Comparison of ENCODE assay signal across 8 mouse cellular contexts in the genomic region with DNA sequence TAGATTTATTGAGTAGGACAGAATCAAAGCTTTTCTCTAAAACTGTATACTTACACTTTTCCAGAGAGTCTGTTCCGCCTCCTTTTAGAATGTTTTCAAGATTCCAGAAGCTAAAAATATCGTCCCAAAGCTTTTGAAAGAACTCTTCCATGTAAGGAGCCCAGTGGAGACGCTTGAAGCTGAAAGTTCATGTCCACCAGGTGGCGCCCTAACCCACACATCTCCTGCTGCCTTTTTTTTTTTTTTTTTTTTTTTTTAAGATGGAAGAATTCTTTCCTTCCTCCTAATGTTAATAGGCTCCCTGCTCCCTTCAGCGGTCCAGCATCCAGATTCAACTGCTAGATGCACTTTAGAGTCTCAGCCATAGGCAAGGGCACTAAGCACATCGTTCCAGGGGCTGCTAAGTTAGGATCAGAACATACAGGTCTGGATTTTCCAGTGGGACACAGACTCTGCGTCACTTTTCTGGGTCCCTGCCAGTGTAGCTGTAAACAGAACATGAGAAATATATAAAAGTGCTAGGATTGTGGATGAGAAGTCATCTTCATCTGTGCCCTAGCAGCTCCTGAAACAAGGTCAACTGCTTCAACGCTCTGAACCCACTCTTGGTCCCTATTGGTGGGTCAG. TPM values are rescaled to one million over a fixed set of nuclear protein-coding genes. Genes with fewer than 3 reads are reported as not detected.
DNase-seq lines count a peak whose midpoint lies in the region; ATAC-seq lines count a peak whose summit lies in the region.

No protein-coding gene starts in this region.

- H3K27ac ChIP-seq in hindbrain, embryonic 14.5 days = no peak overlapping the region
- H3K27ac ChIP-seq in hindbrain, embryonic 12.5 days = no peak overlapping the region
- no peak overlapping the region for H3K27ac ChIP-seq in embryonic facial prominence, embryonic 14.5 days (replicated peaks; ENCODE audit: low read depth, low read length)

- H3K9me3 ChIP-seq in hindbrain, embryonic 14.5 days (ENCODE audit: control insufficient read depth, low read length) = no peaks in the 10 kb centered on the region
- H3K9me3 ChIP-seq in hindbrain, embryonic 12.5 days (replicated peaks) = no peaks in the 10 kb centered on the region
- no peaks in the 10 kb centered on the region for H3K9me3 ChIP-seq in embryonic facial prominence, embryonic 14.5 days (ENCODE audit: control insufficient read depth, low read length)

- WGBS in hindbrain, embryonic 14.5 days = 29% methylated on average over 8 of the region's 8 CpGs
- WGBS in hindbrain, embryonic 12.5 days = 32% methylated on average over 8 of the region's 8 CpGs
- WGBS in embryonic facial prominence, embryonic 14.5 days = 26% methylated on average over 8 of the region's 8 CpGs

- H3K9ac ChIP-seq in hindbrain, embryonic 14.5 days = no peak overlapping the region
- H3K9ac ChIP-seq in hindbrain, embryonic 12.5 days = no peak overlapping the region
- H3K9ac ChIP-seq in embryonic facial prominence, embryonic 14.5 days (ENCODE audit: low read depth, low read length) = no peak overlapping the region

- ATAC-seq in hindbrain, embryonic 14.5 days (ENCODE audit: low FRiP score) = no peak
- ATAC-seq in hindbrain, embryonic 12.5 days (ENCODE audit: low FRiP score) = no peak
- no peak for ATAC-seq in embryonic facial prominence, embryonic 14.5 days (ENCODE audit: low read depth)

- H3K4me1 ChIP-seq in hindbrain, embryonic 14.5 days (replicated peaks; ENCODE audit: control insufficient read depth, insufficient read depth, low read length) = peaks cover 13% of the 10 kb centered on the region; the same call in 1 of the 2 replicates
- peaks cover 18% of the 10 kb centered on the region for H3K4me1 ChIP-seq in hindbrain, embryonic 12.5 days
- H3K4me1 ChIP-seq in embryonic facial prominence, embryonic 14.5 days (ENCODE audit: control insufficient read depth, insufficient read depth, low read length) = peaks cover 11% of the 10 kb centered on the region

- no peak overlapping the region for H3K4me3 ChIP-seq in hindbrain, embryonic 14.5 days (replicated peaks; ENCODE audit: low read length)
- H3K4me3 ChIP-seq in hindbrain, embryonic 12.5 days = no peak overlapping the region
- H3K4me3 ChIP-seq in embryonic facial prominence, embryonic 14.5 days (ENCODE audit: low read depth, low read length) = no peak overlapping the region

- no peaks in the 10 kb centered on the region for H3K36me3 ChIP-seq in hindbrain, embryonic 14.5 days (replicated peaks; ENCODE audit: control insufficient read depth, insufficient read depth)
- no peaks in the 10 kb centered on the region for H3K36me3 ChIP-seq in hindbrain, embryonic 12.5 days
- H3K36me3 ChIP-seq in embryonic facial prominence, embryonic 14.5 days (ENCODE audit: control insufficient read depth, insufficient read depth, low read length) = no peaks in the 10 kb centered on the region

- no peak overlapping the region for H3K4me2 ChIP-seq in hindbrain, embryonic 14.5 days (replicated peaks)
- no peak overlapping the region for H3K4me2 ChIP-seq in hindbrain, embryonic 12.5 days (replicated peaks)
- H3K4me2 ChIP-seq in embryonic facial prominence, embryonic 14.5 days (ENCODE audit: low read depth, low read length) = no peak overlapping the region

- H3K27me3 ChIP-seq in hindbrain, embryonic 14.5 days (ENCODE audit: control insufficient read depth, insufficient read depth, low read length) = peaks cover 31% of the 10 kb centered on the region
- H3K27me3 ChIP-seq in hindbrain, embryonic 12.5 days = peaks cover 41% of the 10 kb centered on the region
- no peaks in the 10 kb centered on the region for H3K27me3 ChIP-seq in embryonic facial prominence, embryonic 14.5 days (replicated peaks; ENCODE audit: control insufficient read depth, insufficient read depth, low read length)

- intact Hi-C loops in heart, postnatal 36 days (cut with DNase I) = loop anchor here (1.0 kb wide), 1 partner anchor 22 kb away; no protein-coding TSS in a partner anchor
- intact Hi-C loops in left cerebral cortex, postnatal 4 days (cut with DNase I) = no loop called here

- DNase-seq in hindbrain, embryonic 14.5 days (ENCODE audit: low spot score) = peak; percentile 86
- peak; percentile 52 to 69 for DNase-seq in adrenal gland, postnatal 4 days (ENCODE audit: low spot score in 2 of 2)
- DNase-seq in embryonic facial prominence, embryonic 14.5 days (ENCODE audit: low spot score) = peak; percentile 90
- peak; percentile 85 to 93 for DNase-seq in heart, postnatal 36 days
- DNase-seq in left cerebral cortex, postnatal 4 days = peak; percentile 89
- DNase-seq in ovary, postnatal 14 days (ENCODE audit: low spot score) = peak; percentile 82
- DNase-seq in thymus, postnatal 10 days (ENCODE audit: low spot score in 2 of 2) = peak; percentile 46 to 85

RNA-seq across cellular contexts. Expression of a gene that starts 2.5 kb away (rescaled TPM):
- polyA plus RNA-seq in hindbrain, embryonic 14.5 days (2014; fragmentation: Nextera tagmentation; extraction: Ambion mirVana) = 2.7 and 3.2 TPM in 2 replicates
- polyA plus RNA-seq in hindbrain, embryonic 12.5 days (2016; fragmentation: Nextera tagmentation; extraction: Ambion mirVana) = 9.7 and 11.6 TPM in 2 replicates
- 10 to 100 TPM; 45.5 to 47.2 TPM for total RNA-seq in adrenal gland, postnatal 4 days (2021)
- 19.4 and 21.0 TPM in 2 replicates for polyA plus RNA-seq in embryonic facial prominence, embryonic 14.5 days (2014; fragmentation: Nextera tagmentation; extraction: Ambion mirVana)
- total RNA-seq in heart, postnatal 36 days (2021) = 10 to 100 TPM; 22.2 to 24.0 TPM
- total RNA-seq in left cerebral cortex, postnatal 4 days (2021) = 10 to 100 TPM; 12.5 to 14.7 TPM

RNA-seq across cellular contexts. Expression of a gene that starts 15.8 kb away (rescaled TPM):
- 7.9 and 10.3 TPM in 2 replicates for polyA plus RNA-seq in hindbrain, embryonic 14.5 days (2014; fragmentation: Nextera tagmentation; extraction: Ambion mirVana)
- 11.8 and 13.5 TPM in 2 replicates for polyA plus RNA-seq in hindbrain, embryonic 12.5 days (2016; fragmentation: Nextera tagmentation; extraction: Ambion mirVana)
- total RNA-seq in adrenal gland, postnatal 4 days (2021) = 10 to 100 TPM; 15.1 to 15.3 TPM
- polyA plus RNA-seq in embryonic facial prominence, embryonic 14.5 days (2014; fragmentation: Nextera tagmentation; extraction: Ambion mirVana) = 36.9 and 37.3 TPM in 2 replicates
- 10 to 100 TPM; 11.0 to 11.3 TPM for total RNA-seq in heart, postnatal 36 days (2021)
- 1 to 10 TPM; 7.4 to 8.5 TPM for total RNA-seq in left cerebral cortex, postnatal 4 days (2021)

RNA-seq across cellular contexts. Expression of a gene that starts 19.1 kb away (rescaled TPM):
- polyA plus RNA-seq in hindbrain, embryonic 14.5 days (2014; fragmentation: Nextera tagmentation; extraction: Ambion mirVana) = 35.1 and 35.7 TPM in 2 replicates
- 53.6 and 55.2 TPM in 2 replicates for polyA plus RNA-seq in hindbrain, embryonic 12.5 days (2016; fragmentation: Nextera tagmentation; extraction: Ambion mirVana)
- total RNA-seq in adrenal gland, postnatal 4 days (2021) = 10 to 100 TPM; 61.4 to 63.9 TPM
- polyA plus RNA-seq in embryonic facial prominence, embryonic 14.5 days (2014; fragmentation: Nextera tagmentation; extraction: Ambion mirVana) = 12.2 and 15.2 TPM in 2 replicates
- total RNA-seq in heart, postnatal 36 days (2021) = 10 to 100 TPM; 25.6 to 25.8 TPM
- total RNA-seq in left cerebral cortex, postnatal 4 days (2021) = 10 to 100 TPM; 94.5 to 96.4 TPM

RNA-seq across cellular contexts. Expression of a gene that starts 54.4 kb away (rescaled TPM):
- polyA plus RNA-seq in hindbrain, embryonic 14.5 days (2014; fragmentation: Nextera tagmentation; extraction: Ambion mirVana) = 39.0 and 40.6 TPM in 2 replicates
- 35.3 and 39.4 TPM in 2 replicates for polyA plus RNA-seq in hindbrain, embryonic 12.5 days (2016; fragmentation: Nextera tagmentation; extraction: Ambion mirVana)
- total RNA-seq in adrenal gland, postnatal 4 days (2021) = 10 to 100 TPM; 37.5 to 42.3 TPM
- polyA plus RNA-seq in embryonic facial prominence, embryonic 14.5 days (2014; fragmentation: Nextera tagmentation; extraction: Ambion mirVana) = 28.2 and 29.9 TPM in 2 replicates
- total RNA-seq in heart, postnatal 36 days (2021) = 10 to 100 TPM; 19.6 to 25.4 TPM
- total RNA-seq in left cerebral cortex, postnatal 4 days (2021) = 10 to 100 TPM; 39.5 TPM

RNA-seq across cellular contexts. Expression of a gene that starts 57.4 kb away (rescaled TPM):
- polyA plus RNA-seq in hindbrain, embryonic 14.5 days (2014; fragmentation: Nextera tagmentation; extraction: Ambion mirVana) = 2.8 and 2.9 TPM in 2 replicates
- polyA plus RNA-seq in hindbrain, embryonic 12.5 days (2016; fragmentation: Nextera tagmentation; extraction: Ambion mirVana) = 1.5 and 1.9 TPM in 2 replicates
- 1 to 10 TPM; 6.2 to 6.9 TPM for total RNA-seq in adrenal gland, postnatal 4 days (2021)
- 18.0 and 18.3 TPM in 2 replicates for polyA plus RNA-seq in embryonic facial prominence, embryonic 14.5 days (2014; fragmentation: Nextera tagmentation; extraction: Ambion mirVana)
- total RNA-seq in heart, postnatal 36 days (2021) = 1 to 10 TPM; 5.1 to 5.3 TPM
- total RNA-seq in left cerebral cortex, postnatal 4 days (2021) = 1 to 10 TPM in 1 of 2 experiments, under 1 TPM in 1; 0.92 to 1.6 TPM
